Mouse (Mus musculus) neural tube, embryonic 11.5 days (tissue): ENCODE data around the gene Tmem167. TPM values are rescaled to one million over a fixed set of nuclear protein-coding genes. Genes with fewer than 3 reads are reported as not detected.

Source experiments
- polyA plus RNA-seq: library from polyadenylated mRNA; unstranded; fragments of >200 nt; fragmentation: Nextera tagmentation; extraction: Ambion mirVana; gene quantifications from 2 replicates; pipeline ENCODE4 v1.2.1, GENCODE M21; 2014

The Tmem167 gene
- polyA plus RNA-seq, 1 experiment from 2014 or later = 61.8 TPM

Other genes starting within 250 kb of the Tmem167 start
- gene Xrcc4, start 485 bp downstream of the Tmem167 start, polyA plus RNA-seq = 8.3 and 9.1 TPM in 2 replicates